Mouse (Mus musculus): ENCODE results near the gene Gid8. TPM values are rescaled to one million over a fixed set of nuclear protein-coding genes. Genes with fewer than 3 reads are reported as not detected.
A peak's percentile ranks its signal among the peaks of the same experiment; 100 is the strongest.

Gene Gid8
- total RNA-seq, 4 experiments from 2014 or later: 57.6 to 66.1 (median 59.5) TPM

DNA sequence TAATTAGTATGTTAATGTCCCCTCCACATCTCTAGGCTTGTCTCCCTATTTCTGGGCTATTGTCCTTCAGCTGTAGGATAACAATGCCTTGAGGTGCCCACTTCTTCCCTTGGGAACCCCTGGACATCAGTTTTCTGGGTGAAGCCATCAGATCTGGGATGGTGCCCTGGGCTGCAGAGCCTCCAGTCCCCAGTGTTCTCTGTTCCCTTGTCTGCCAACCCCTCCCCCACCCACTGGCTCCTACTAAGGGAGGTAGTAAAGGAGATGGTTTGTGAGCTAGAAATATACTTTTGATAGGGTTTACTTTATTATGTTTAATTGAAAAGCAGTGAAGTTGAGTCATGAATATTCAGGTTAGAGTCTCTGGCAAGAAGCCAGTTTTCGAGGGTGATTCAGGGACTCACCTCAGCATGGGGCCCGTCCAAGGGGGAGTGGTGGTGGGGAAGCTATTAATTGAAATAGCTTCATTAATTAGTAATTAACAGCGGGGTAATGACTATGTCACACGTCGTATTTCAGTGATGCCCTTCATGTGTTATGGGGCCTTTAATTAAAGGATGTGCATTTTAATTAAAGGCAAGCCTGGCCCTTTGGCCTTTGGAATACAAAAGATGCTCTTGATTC is 36.8 kb downstream of the Gid8 start:
- no peak for DNase-seq (ENCODE audit: low spot score)

DNA sequence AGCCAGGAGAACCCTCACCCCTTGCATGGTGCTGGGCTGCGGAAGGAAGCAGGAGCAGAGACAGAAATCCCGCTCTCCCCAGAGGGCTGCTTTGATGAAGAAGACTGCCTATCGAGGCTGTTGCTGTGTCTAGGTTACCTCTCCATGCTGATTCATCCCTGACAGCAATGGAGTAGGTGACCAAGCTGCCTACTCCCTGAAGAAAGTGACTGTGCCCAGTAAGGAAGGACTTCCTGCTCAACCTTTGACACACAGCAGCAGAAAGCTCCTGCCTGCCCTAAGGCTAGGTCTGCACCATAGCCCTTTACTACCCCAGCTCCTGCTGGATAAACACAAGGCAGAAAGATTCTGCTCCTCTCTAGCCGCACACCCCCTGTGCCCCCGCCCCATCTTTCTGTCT is 39.0 kb downstream of the Gid8 start:
- DNase-seq (ENCODE audit: low spot score): no peak

DNA sequence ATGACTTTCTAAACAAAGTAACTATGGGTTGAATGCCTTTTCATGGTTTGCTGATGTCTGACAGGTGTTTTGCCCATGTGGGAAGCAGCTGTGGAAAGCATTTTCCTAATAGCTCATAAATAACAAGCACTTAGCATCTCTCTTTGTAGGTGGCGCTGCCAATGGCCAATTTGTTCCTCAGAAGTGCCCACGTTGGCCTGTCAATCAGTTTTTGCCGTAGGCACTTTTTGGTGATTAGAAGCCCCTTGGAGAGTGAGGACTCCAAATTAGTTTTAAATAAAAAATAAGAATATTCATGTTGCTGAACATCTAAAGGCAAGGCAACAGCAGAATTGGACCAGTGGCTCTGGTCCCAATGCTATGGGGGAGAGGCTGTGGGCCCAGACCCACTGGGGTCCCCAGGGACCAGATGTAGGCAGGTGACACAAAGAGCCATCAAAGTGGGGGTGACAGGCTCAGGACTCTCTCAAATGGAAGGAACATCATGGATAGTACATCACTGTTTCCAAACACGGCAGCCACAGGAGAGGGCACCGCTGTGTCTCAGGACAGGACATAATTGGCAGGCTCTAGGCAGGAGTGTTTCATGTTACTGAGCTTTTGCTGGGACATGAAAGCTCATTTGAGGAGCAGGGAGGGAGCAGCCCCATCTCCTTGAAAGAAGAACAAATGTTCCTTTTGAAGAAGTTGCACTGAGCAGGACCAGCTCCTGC is 45.2 kb downstream of the Gid8 start:
- no peak for DNase-seq (ENCODE audit: low spot score)

DNA sequence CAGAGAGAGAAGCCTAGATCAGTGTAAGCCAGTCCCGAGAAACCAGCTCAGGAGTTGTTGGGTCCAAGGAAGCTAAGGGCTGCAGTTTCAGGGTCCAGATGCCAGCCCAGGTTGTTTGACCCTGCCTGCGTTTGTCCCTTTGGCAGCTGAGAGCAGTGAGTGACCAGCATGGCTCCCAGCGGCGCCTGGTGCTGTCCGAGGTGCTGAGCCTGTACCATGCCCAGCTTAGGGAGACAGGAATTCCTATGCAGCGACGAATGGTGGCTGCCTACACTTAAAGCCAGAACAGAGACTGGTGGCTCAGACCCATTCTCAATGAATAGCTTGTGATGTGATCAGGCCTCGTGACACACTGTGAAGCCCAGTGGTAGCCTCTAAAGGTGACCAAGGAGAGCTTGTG is 46.0 kb downstream of the Gid8 start:
- peak; percentile 17 for DNase-seq (ENCODE audit: low spot score)

DNA sequence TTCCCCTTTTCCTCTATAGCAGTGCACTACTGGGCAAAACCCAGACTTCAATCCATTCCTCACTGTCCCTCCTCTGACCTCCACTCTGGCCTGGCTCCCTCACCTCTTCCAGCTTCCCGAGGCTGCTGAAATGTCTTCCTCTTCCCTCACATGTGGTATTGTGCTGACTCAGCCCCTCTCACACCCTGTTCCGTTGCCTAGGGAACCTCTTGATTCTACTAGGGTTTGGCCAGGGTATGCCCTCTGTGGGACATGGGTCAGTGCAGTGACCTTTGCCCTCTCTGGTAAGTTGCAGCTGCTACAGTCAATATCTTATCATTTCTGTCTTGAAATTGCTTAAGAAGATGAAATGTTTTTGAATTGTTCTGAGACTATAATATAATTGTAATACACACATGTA is 46.9 kb downstream of the Gid8 start:
- DNase-seq (ENCODE audit: low spot score): no peak

DNA sequence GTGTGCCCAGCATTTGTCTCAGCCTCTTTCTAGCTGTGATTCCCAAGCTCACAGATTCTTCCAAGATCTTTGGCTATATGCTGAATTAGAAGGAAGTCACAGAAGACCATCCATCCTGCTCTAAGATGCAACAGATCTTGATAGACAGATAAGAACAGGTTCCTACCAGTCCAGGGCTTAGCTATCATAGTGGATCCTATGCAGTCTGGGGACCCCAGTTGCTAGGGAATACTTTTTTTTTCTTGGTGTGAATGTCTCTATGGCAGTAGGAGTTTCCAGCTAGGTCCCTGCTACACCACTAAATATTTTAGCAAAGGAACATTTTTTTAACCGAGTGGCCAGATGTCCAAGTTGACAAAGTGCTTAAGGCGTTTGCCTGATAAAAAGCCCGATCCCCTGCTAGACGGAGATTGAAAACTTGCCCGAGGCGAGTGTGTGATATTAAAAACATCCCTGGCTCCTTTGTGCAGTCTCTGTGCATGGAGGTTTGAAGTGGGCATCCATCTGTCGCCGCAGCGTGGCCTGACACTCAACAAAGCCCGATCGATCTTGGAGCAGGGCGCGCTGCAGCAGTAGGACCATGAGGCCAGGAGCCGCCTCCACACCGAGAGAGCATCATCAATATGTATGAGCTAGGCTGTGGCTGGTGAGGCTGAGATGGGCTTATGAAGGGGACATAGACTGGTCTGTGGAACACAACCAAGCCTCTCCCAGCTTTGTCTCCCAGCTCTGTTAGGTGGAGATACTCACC is 48.8 kb downstream of the Gid8 start:
- DNase-seq (ENCODE audit: low spot score): no peak

DNA sequence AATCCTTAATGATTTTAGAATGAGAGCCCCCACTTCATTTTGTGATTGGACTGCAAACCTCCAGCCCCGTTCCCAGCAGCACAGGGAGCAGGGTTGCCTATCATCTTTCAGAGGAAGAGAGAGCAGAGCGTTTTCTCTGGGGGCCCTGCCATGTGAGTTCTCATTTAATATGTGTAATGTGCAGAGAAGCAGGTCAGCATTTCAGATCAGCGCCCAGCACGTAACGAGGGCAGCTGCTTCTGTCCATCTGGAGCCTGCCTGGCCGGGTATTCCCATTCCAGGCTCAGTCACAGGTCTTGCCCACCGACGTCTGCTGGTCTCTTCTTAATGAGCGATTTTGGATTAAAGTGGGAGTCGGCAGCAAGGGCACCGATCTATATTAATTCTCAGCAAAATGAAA is 55.1 kb downstream of the Gid8 start:
- DNase-seq (ENCODE audit: low spot score): no peak

DNA sequence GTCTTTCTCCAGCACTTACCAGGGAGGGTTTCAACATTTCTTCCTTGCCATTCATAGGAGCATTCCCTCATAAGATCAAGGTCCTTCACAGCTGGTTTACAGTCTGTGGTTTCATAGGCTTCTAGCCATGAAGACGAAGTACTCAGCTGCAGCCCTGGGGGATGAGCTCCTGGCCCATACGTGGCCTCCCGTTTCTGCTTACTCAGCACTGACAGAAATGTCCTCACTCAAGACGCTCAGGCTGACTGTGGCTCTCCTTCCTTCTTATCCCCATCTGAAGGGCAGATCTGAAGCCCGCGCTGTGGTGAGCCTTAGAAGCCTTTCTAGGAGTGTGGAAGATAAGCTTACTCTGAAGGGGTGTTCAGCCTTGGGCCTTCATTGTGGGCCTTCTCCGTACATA is 55.8 kb downstream of the Gid8 start:
- no peak for DNase-seq (ENCODE audit: low spot score)

Other genes with a start within 250 kb of the Gid8 start
- not detected for gene Ntsr1, start 210.1 kb upstream of the Gid8 start, total RNA-seq (2022)
- 10 to 100 TPM; 12.3 to 18.7 (median 17.3) TPM for gene Mrgbp, start 128.8 kb upstream of the Gid8 start, total RNA-seq (2022)
- 10 to 100 TPM; 31.4 to 34.7 (median 32.3) TPM for gene Ogfr, start 120.9 kb upstream of the Gid8 start, total RNA-seq (2022)
- gene Col9a3, start 112.3 kb upstream of the Gid8 start, total RNA-seq (2022): under 1 TPM in 1 of 4 experiments, not detected in 3; 0.11 TPM
- not detected for gene Tcfl5, start 67.4 kb upstream of the Gid8 start, total RNA-seq (2022)
- 10 to 100 TPM; 25.2 to 35.9 (median 31.1) TPM for gene Dido1, start 118 bp upstream of the Gid8 start, total RNA-seq (2022)
- under 1 TPM; 0.30 to 0.75 (median 0.40) TPM for gene Slc17a9, start 15.1 kb downstream of the Gid8 start, total RNA-seq (2022)
- gene Bhlhe23, start 66.8 kb downstream of the Gid8 start, total RNA-seq (2022): not detected
- gene Ythdf1, start 210.8 kb downstream of the Gid8 start, total RNA-seq (2022): 10 to 100 TPM; 28.5 to 31.4 (median 30.5) TPM
- gene Birc7, start 218.9 kb downstream of the Gid8 start, total RNA-seq (2022): not detected
- 10 to 100 TPM in 1 of 4 experiments, 1 to 10 TPM in 3; 6.6 to 12.0 (median 6.7) TPM for gene Nkain4, start 244.6 kb downstream of the Gid8 start, total RNA-seq (2022)